Mouse (Mus musculus): ENCODE measurements at regions not wholly inside any gene's neighbourhood (a gene's known extent, or its start where the extent isn't known, plus 50 kb on each side); places are given as distances from the start of the nearest gene placed in this dataset.

- DNase-seq (ENCODE audit: low read depth, low spot score): no peak
- no peak overlapping the region for H3K9ac ChIP-seq (ENCODE audit: control insufficient read depth, low read depth, low read length, poor library complexity, severe bottlenecking)
- H3K36me3 ChIP-seq (ENCODE audit: control insufficient read depth in 1 of 2, insufficient read depth in 2 of 2, low read length in 2 of 2): no peaks in the 10 kb centered on the region
- H3K9me3 ChIP-seq (replicated peaks; ENCODE audit: insufficient read depth, low read length): no peaks in the 10 kb centered on the region
- H3K27me3 ChIP-seq (ENCODE audit: control insufficient read depth in 1 of 2, insufficient read depth in 2 of 2, low read length in 2 of 2): no peaks in the 10 kb centered on the region
- H3K27ac ChIP-seq (ENCODE audit: control insufficient read depth, low read depth, low read length): no peak overlapping the region
- no peaks in the 10 kb centered on the region for H3K79me2 ChIP-seq (ENCODE audit: control insufficient read depth, insufficient read depth, low read length, poor library complexity)
- no peak for TF ChIP-seq USF2 (IDR thresholded peaks at IDR 0.05; ENCODE audit: borderline replicate concordance in 1 of 2, insufficient read depth in 1 of 2, low read depth in 1 of 2, low read length in 2 of 2)
- no peak for TF ChIP-seq GABPA (IDR thresholded peaks at IDR 0.05; ENCODE audit: low read depth, low read length)
- no peak for TF ChIP-seq ZMIZ1 (IDR thresholded peaks at IDR 0.05; ENCODE audit: low read depth, low read length)
- TF ChIP-seq CHD1 (IDR thresholded peaks at IDR 0.05; ENCODE audit: low read depth, low read length): no peak
- TF ChIP-seq EP300 (IDR thresholded peaks at IDR 0.05; ENCODE audit: low read depth in 1 of 2, low read length in 2 of 2): no peak
- TF ChIP-seq RAD21 (IDR thresholded peaks at IDR 0.05; ENCODE audit: low read depth, low read length): no peak
- H3K4me3 ChIP-seq (ENCODE audit: control insufficient read depth in 1 of 2, insufficient read depth in 1 of 2, low read depth in 2 of 2, low read length in 2 of 2): no peak overlapping the region
- no peaks in the 10 kb centered on the region for H3K4me1 ChIP-seq (ENCODE audit: control insufficient read depth in 1 of 2, insufficient read depth in 2 of 2, low read length in 2 of 2)
Observed at GRCm38 (mm10) chr13:88613231-88613630, 208.0 kb upstream of the Edil3 start.

GRCm38 (mm10) chr13:88650135-88650534 is 171.1 kb upstream of the Edil3 start:
- no peaks in the 10 kb centered on the region for H3K9me3 ChIP-seq (replicated peaks; ENCODE audit: insufficient read depth, low read length)
- no peaks in the 10 kb centered on the region for H3K27me3 ChIP-seq (ENCODE audit: control insufficient read depth in 1 of 2, insufficient read depth in 2 of 2, low read length in 2 of 2)
- H3K4me3 ChIP-seq (ENCODE audit: control insufficient read depth in 1 of 2, insufficient read depth in 1 of 2, low read depth in 2 of 2, low read length in 2 of 2): no peak overlapping the region
- TF ChIP-seq CHD2 (IDR thresholded peaks at IDR 0.05; ENCODE audit: low read length) (no peak), KAT2A (conservative IDR thresholded peaks at IDR 0.05; ENCODE audit: low read depth, low read length) (no peak), SIN3A (IDR thresholded peaks at IDR 0.05; ENCODE audit: low read length) (no peak), ZNF384 (IDR thresholded peaks at IDR 0.05; ENCODE audit: low read depth, low read length) (no peak), ETS1 (IDR thresholded peaks at IDR 0.05; ENCODE audit: low read depth, low read length) (no peak), GATA1 (IDR thresholded peaks at IDR 0.05; ENCODE audit: low read depth, low read length) (no peak), SMC3 (IDR thresholded peaks at IDR 0.05; ENCODE audit: low read depth, low read length) (no peak), ZMIZ1 (IDR thresholded peaks at IDR 0.05; ENCODE audit: low read depth, low read length) (no peak), TCF12 (IDR thresholded peaks at IDR 0.05; ENCODE audit: low read depth, low read length) (no peak), MAFK (IDR thresholded peaks at IDR 0.05; ENCODE audit: borderline replicate concordance, low read depth, low read length) (no peak), MAX (IDR thresholded peaks at IDR 0.05; ENCODE audit: low read length) (no peak), MYC (IDR thresholded peaks at IDR 0.05; ENCODE audit: low read depth, low read length) (no peak), MXI1 (IDR thresholded peaks at IDR 0.05; ENCODE audit: low read depth, low read length) (no peak), MEF2A (IDR thresholded peaks at IDR 0.05; ENCODE audit: extremely low read depth, insufficient replicate concordance, low read depth, low read length, poor library complexity, severe bottlenecking) (no peak), USF2 (IDR thresholded peaks at IDR 0.05; ENCODE audit: borderline replicate concordance in 1 of 2, insufficient read depth in 1 of 2, low read depth in 1 of 2, low read length in 2 of 2) (no peak), JUND (IDR thresholded peaks at IDR 0.05; ENCODE audit: low read depth, low read length) (no peak), CHD1 (IDR thresholded peaks at IDR 0.05; ENCODE audit: low read depth, low read length) (no peak)
- H3K4me1 ChIP-seq (ENCODE audit: control insufficient read depth in 1 of 2, insufficient read depth in 2 of 2, low read length in 2 of 2): no peaks in the 10 kb centered on the region
- no peaks in the 10 kb centered on the region for H3K36me3 ChIP-seq (ENCODE audit: control insufficient read depth in 1 of 2, insufficient read depth in 2 of 2, low read length in 2 of 2)
- H3K27ac ChIP-seq (ENCODE audit: control insufficient read depth, low read depth, low read length): no peak overlapping the region
- no peaks in the 10 kb centered on the region for H3K79me2 ChIP-seq (ENCODE audit: control insufficient read depth, insufficient read depth, low read length, poor library complexity)
- DNase-seq (ENCODE audit: low read depth, low spot score): no peak
- H3K9ac ChIP-seq (ENCODE audit: control insufficient read depth, low read depth, low read length, poor library complexity, severe bottlenecking): no peak overlapping the region

Measured in MEL (cell line).